Comparison of ENCODE assay signal across 12 mouse cellular contexts in genomic region chr17:12169326-12169836, GRCm38 (mm10). TPM values are rescaled to one million over a fixed set of nuclear protein-coding genes. Genes with fewer than 3 reads are reported as not detected.
DNase-seq lines count a peak whose midpoint lies in the region; ATAC-seq and TF ChIP-seq lines count a peak whose summit lies in the region.
"Had no signal": no experiment of that assay in that cellular context is flagged by ENCODE, and none has a peak within 500 bp of the region (broad histone marks: within the 10 kb centered on the region; RNA-seq: fewer than 3 reads in every experiment).

No protein-coding gene starts in this region.

- TF ChIP-seq CTCF in layer of hippocampus, adult 2 months (conservative IDR thresholded peaks at IDR 0.05), result no peak

- no peaks in the 10 kb centered on the region for H3K27me3 ChIP-seq in embryonic facial prominence, embryonic 13.5 days
- H3K27me3 ChIP-seq in kidney, embryonic 14.5 days (ENCODE audit: control insufficient read depth, insufficient read depth, low read length), result no peaks in the 10 kb centered on the region

- peaks cover 27% of the 10 kb centered on the region for H3K4me1 ChIP-seq in embryonic facial prominence, embryonic 13.5 days
- peaks cover 23% of the 10 kb centered on the region for H3K4me1 ChIP-seq in kidney, embryonic 14.5 days (ENCODE audit: control insufficient read depth, insufficient read depth, low read length)

- H3K4me2 ChIP-seq in embryonic facial prominence, embryonic 13.5 days, result no peak overlapping the region
- H3K4me2 ChIP-seq in kidney, embryonic 14.5 days (replicated peaks; ENCODE audit: low read depth, low read length), result no peak overlapping the region; the same call in 1 of the 2 replicates

- no peak for DNase-seq in layer of hippocampus, adult 2 months (ENCODE audit: low spot score in 2 of 2)
- no peak for DNase-seq in layer of hippocampus, adult 18-20 months (ENCODE audit: low spot score in 2 of 2)
- DNase-seq in lung, postnatal 4 days, result peak; percentile 35 to 71
- no peak for DNase-seq in adrenal gland, postnatal 4 days (ENCODE audit: low spot score in 2 of 2)
- no peak for DNase-seq in frontal cortex, postnatal 10 days (ENCODE audit: low spot score in 2 of 2)
- no peak for DNase-seq in thymus, postnatal 25 days
- DNase-seq: cerebellum, adult 8-10 months; thymus, postnatal 36 days had no signal

- no peaks in the 10 kb centered on the region for H3K9me3 ChIP-seq in embryonic facial prominence, embryonic 13.5 days
- H3K9me3 ChIP-seq in kidney, embryonic 14.5 days (ENCODE audit: control insufficient read depth, low read length), result no peaks in the 10 kb centered on the region

- peak overlapping the region; percentile 54 for H3K27ac ChIP-seq in layer of hippocampus, adult 2 months
- H3K27ac ChIP-seq in embryonic facial prominence, embryonic 13.5 days, result 0 out of 2 replicates have a peak overlapping the region, but pooled peaks have one; percentile 55
- H3K27ac ChIP-seq in kidney, embryonic 14.5 days (ENCODE audit: low read depth, low read length), result peak overlapping the region; percentile 42; the same call in 1 of the 2 replicates
- H3K27ac ChIP-seq: heart, adult 2 months had no signal

- H3K4me3 ChIP-seq in layer of hippocampus, adult 2 months, result no peak overlapping the region
- H3K4me3 ChIP-seq in embryonic facial prominence, embryonic 13.5 days, result no peak overlapping the region
- no peak overlapping the region for H3K4me3 ChIP-seq in kidney, embryonic 14.5 days (ENCODE audit: low read length)
- H3K4me3 ChIP-seq: heart, adult 2 months had no signal

- peaks cover 10% of the 10 kb centered on the region for H3K36me3 ChIP-seq in embryonic facial prominence, embryonic 13.5 days
- H3K36me3 ChIP-seq in kidney, embryonic 14.5 days (ENCODE audit: control insufficient read depth, insufficient read depth, low read length), result 0 out of 2 replicates have a peak, but pooled peaks cover 3% of the 10 kb centered on the region

- no peak overlapping the region for H3K9ac ChIP-seq in embryonic facial prominence, embryonic 13.5 days
- H3K9ac ChIP-seq in kidney, embryonic 14.5 days (ENCODE audit: low read depth, low read length), result no peak overlapping the region

- ATAC-seq in embryonic facial prominence, embryonic 13.5 days (ENCODE audit: insufficient number of reproducible peaks, insufficient read depth, low FRiP score, low TSS enrichment, low read depth), result no peak
- ATAC-seq in kidney, embryonic 14.5 days (ENCODE audit: low FRiP score, low TSS enrichment), result peak; percentile 46
- ATAC-seq: intestine, postnatal 0 days had no signal

- 79% methylated on average over 12 of the region's 12 CpGs for WGBS in embryonic facial prominence, embryonic 13.5 days
- WGBS in kidney, embryonic 14.5 days, result 12% methylated on average over 12 of the region's 12 CpGs

RNA-seq across cellular contexts. Expression of gene Agpat4, which starts 50.9 kb away (rescaled TPM):
- 10 to 100 TPM; 62.2 to 66.9 TPM for total RNA-seq in layer of hippocampus, adult 2 months (2021)
- 10 to 100 TPM; 71.2 to 74.9 TPM for total RNA-seq in layer of hippocampus, adult 18-20 months (2021)
- 39.9 and 43.9 TPM in 2 replicates for polyA plus RNA-seq in embryonic facial prominence, embryonic 13.5 days (2015; fragmentation: Nextera tagmentation; extraction: Ambion mirVana)
- polyA plus RNA-seq in kidney, embryonic 14.5 days (2014; fragmentation: Nextera tagmentation; extraction: Ambion mirVana), result 20.9 and 26.5 TPM in 2 replicates
- total RNA-seq in adrenal gland, postnatal 4 days (2021), result 10 to 100 TPM; 26.0 to 26.4 TPM

Comparison
In these comparisons a context has a peak if more than half of its experiments do, and no peak if none do; other contexts are left out.
1. DNase-seq: peak in lung, postnatal 4 days (2 of 2); none in layer of hippocampus, adult 2 months (0 of 2), layer of hippocampus, adult 18-20 months (0 of 2), adrenal gland, postnatal 4 days (0 of 2), frontal cortex, postnatal 10 days (0 of 2) and thymus, postnatal 25 days (single experiment).
2. Peak in every context shown above with its lines, with median percentiles within 50 percentile points of each other: H3K27ac ChIP-seq.